Mouse (Mus musculus) T-helper 2 cell (primary cell): Measurements from ENCODE around the gene Myo15.
"Not testable (repeated sequence)": the region's sequence is repeated elsewhere in the genome, so short reads cannot be mapped to it uniquely, and the experiment has no call there.

ENCODE experiments used
- in situ Hi-C: fragments of 300-600 bp; cut with MboI, MseI; formaldehyde crosslinking; loops from one replicate; pipeline ENCODE4 v1.15.1; 2025; ENCODE audit warnings: high pct_unique_total_duplicates

Gene Myo15

GRCm38 (mm10) chr11:60469039-60469438 is at the start of gene Myo15:
Gene Myo15, plus strand, starts transcription at chr11:60469339.
- in situ Hi-C loops, result no loop called here

GRCm38 (mm10) chr11:60422046-60422668 is 47.0 kb upstream of the Myo15 start:
- in situ Hi-C loops, result no loop called here

- in situ Hi-C loops, result no loop called here
Measured at GRCm38 (mm10) chr11:60423006-60423405, 46.1 kb upstream of the Myo15 start.

- in situ Hi-C loops, result no loop called here
Measured at GRCm38 (mm10) chr11:60426417-60426816, 42.7 kb upstream of the Myo15 start.

GRCm38 (mm10) chr11:60427628-60428027 is 41.5 kb upstream of the Myo15 start:
- in situ Hi-C loops, result no loop called here

- in situ Hi-C loops, result no loop called here
Measured at GRCm38 (mm10) chr11:60433501-60433900, 35.6 kb upstream of the Myo15 start.

GRCm38 (mm10) chr11:60435133-60435532 is 34.0 kb upstream of the Myo15 start:
- in situ Hi-C loops, result no loop called here

GRCm38 (mm10) chr11:60436618-60437017 is 32.5 kb upstream of the Myo15 start:
- in situ Hi-C loops, result no loop called here

- in situ Hi-C loops, result not testable (repeated sequence)
Measured at GRCm38 (mm10) chr11:60439621-60440020, 29.5 kb upstream of the Myo15 start.

GRCm38 (mm10) chr11:60440176-60440575 is 29.0 kb upstream of the Myo15 start:
- in situ Hi-C loops, result no loop called here

- in situ Hi-C loops, result no loop called here
Measured at GRCm38 (mm10) chr11:60442896-60443295, 26.2 kb upstream of the Myo15 start.

- in situ Hi-C loops, result no loop called here
Measured at GRCm38 (mm10) chr11:60444007-60444406, 25.1 kb upstream of the Myo15 start.

GRCm38 (mm10) chr11:60454080-60454744 is 14.9 kb upstream of the Myo15 start, which contains the start of gene Drg2:
Gene Drg2, plus strand, starts transcription at chr11:60454591.
- in situ Hi-C loops, result no loop called here

GRCm38 (mm10) chr11:60454745-60455087 is 14.4 kb upstream of the Myo15 start:
- in situ Hi-C loops, result no loop called here

- in situ Hi-C loops, result no loop called here
Measured at GRCm38 (mm10) chr11:60457973-60458372, 11.2 kb upstream of the Myo15 start.

- in situ Hi-C loops, result no loop called here
Measured at GRCm38 (mm10) chr11:60465943-60466380, 3.2 kb upstream of the Myo15 start.

GRCm38 (mm10) chr11:60470743-60471142 is 1.6 kb downstream of the Myo15 start:
- in situ Hi-C loops, result no loop called here

GRCm38 (mm10) chr11:60474534-60474933 is 5.4 kb downstream of the Myo15 start:
- in situ Hi-C loops, result no loop called here

- in situ Hi-C loops, result no loop called here
Measured at GRCm38 (mm10) chr11:60475668-60476362, 6.7 kb downstream of the Myo15 start.

GRCm38 (mm10) chr11:60478121-60478520 is 9.0 kb downstream of the Myo15 start:
- in situ Hi-C loops, result no loop called here

GRCm38 (mm10) chr11:60486267-60486666 is 17.1 kb downstream of the Myo15 start:
- in situ Hi-C loops, result no loop called here

- in situ Hi-C loops, result no loop called here
Measured at GRCm38 (mm10) chr11:60492726-60493125, 23.6 kb downstream of the Myo15 start.

- in situ Hi-C loops, result no loop called here
Measured at GRCm38 (mm10) chr11:60495692-60496091, 26.6 kb downstream of the Myo15 start.
